Mouse (Mus musculus) MEL (cell line): ENCODE measurements around the gene Syne2.

ENCODE experiments used
- POLR2AphosphoS2 ChIP-seq: IDR thresholded peaks from 2 replicates; pipeline ENCODE4 v1.6.1; 2011; ENCODE audit warnings: low read length, improper control_type of control experiment
- USF1 ChIP-seq: IDR thresholded peaks from 2 replicates; pipeline ENCODE4 v1.6.1; 2014; ENCODE audit warnings: low read depth, mild to moderate bottlenecking, inconsistent platforms, low read length, improper control_type of control experiment, moderate library complexity

DNA sequence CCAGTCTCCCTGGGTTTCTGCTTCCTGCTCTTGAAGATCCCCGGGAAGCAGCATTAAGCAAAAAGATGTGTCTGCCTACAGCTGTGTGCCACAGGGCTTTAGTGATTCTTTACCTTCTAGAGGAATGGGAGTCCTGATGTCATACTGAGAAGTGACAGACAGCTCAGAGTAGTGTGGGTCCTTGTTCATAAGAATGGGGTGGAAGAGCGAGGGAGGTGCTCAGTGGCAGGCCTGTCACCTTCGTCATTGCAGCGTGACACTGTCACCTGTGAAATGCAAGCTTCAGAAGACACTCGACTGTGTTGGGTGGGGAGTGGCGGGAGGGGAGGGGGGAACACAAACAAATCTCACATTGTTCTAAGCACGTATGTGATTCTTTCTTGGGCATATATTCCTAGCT, 23.2 kb downstream of the Syne2 start:
- TF ChIP-seq POLR2AphosphoS2 (no peak), USF1 (no peak)
